Mouse (Mus musculus): ENCODE measurements around the gene Camkv.

The Camkv gene

GRCm38 (mm10) chr9:107923956-107924355, 11.5 kb upstream of the Camkv start:
- no peak for DNase-seq

GRCm38 (mm10) chr9:107925251-107925650, 10.2 kb upstream of the Camkv start:
- no peak for DNase-seq

- no peak for DNase-seq
Measured at GRCm38 (mm10) chr9:107926920-107927420, 8.5 kb upstream of the Camkv start.

- DNase-seq: no peak
Measured at GRCm38 (mm10) chr9:107927749-107928148, 7.7 kb upstream of the Camkv start.

GRCm38 (mm10) chr9:107928169-107928568, 7.3 kb upstream of the Camkv start, which contains the start of gene Actl11:
Actl11 (plus strand) TSS chr9:107928469.
- no peak for DNase-seq

GRCm38 (mm10) chr9:107932221-107932620, 3.3 kb upstream of the Camkv start:
- DNase-seq: no peak

- DNase-seq: no peak
Measured at GRCm38 (mm10) chr9:107934146-107934545, 1.3 kb upstream of the Camkv start.

- no peak for DNase-seq
Measured at GRCm38 (mm10) chr9:107935790-107936214, 328 bp downstream of the Camkv start.

GRCm38 (mm10) chr9:107936215-107936822, 845 bp downstream of the Camkv start:
- no peak for DNase-seq

- no peak for DNase-seq
Measured at GRCm38 (mm10) chr9:107936831-107937230, 1.4 kb downstream of the Camkv start.

GRCm38 (mm10) chr9:107947241-107948194, 12.0 kb downstream of the Camkv start:
- no peak for DNase-seq

- DNase-seq: no peak
Measured at GRCm38 (mm10) chr9:107949184-107949921, 13.9 kb downstream of the Camkv start.

GRCm38 (mm10) chr9:107949922-107950235, 14.4 kb downstream of the Camkv start, which contains the start of gene Traip:
Traip (plus strand) TSS chr9:107950136.
- DNase-seq: no peak

GRCm38 (mm10) chr9:107950460-107951355, 15.2 kb downstream of the Camkv start:
- peak; percentile 88 for DNase-seq

- DNase-seq: no peak
Measured at GRCm38 (mm10) chr9:107955613-107956289, 20.3 kb downstream of the Camkv start.

- no peak for DNase-seq
Measured at GRCm38 (mm10) chr9:107957141-107957540, 21.7 kb downstream of the Camkv start.

- no peak for DNase-seq
Measured at GRCm38 (mm10) chr9:107959896-107960295, 24.4 kb downstream of the Camkv start.

GRCm38 (mm10) chr9:107960928-107961327, 25.5 kb downstream of the Camkv start:
- no peak for DNase-seq

- DNase-seq: no peak
Measured at GRCm38 (mm10) chr9:107961351-107961762, 25.9 kb downstream of the Camkv start.

GRCm38 (mm10) chr9:107961881-107962280, 26.4 kb downstream of the Camkv start:
- no peak for DNase-seq

- DNase-seq: no peak
Measured at GRCm38 (mm10) chr9:107962916-107963315, 27.4 kb downstream of the Camkv start.

Measured in kidney, adult 11 months (tissue).